Mouse (Mus musculus) thymus, adult 2 months (tissue): ENCODE measurements around the gene Ccdc17. TPM values are rescaled to one million over a fixed set of nuclear protein-coding genes. Genes with fewer than 3 reads are reported as not detected.

Experiments
- DNase-seq: peaks from one replicate; pipeline ENCODE4 v3.0.0; 2021
- H3K27ac ChIP-seq: fragments of 200-500 bp; 2 replicates; pipeline ENCODE4 v1.5.1; 2012; ENCODE audit warnings: low read length, control low read depth; ENCODE audit not compliant: control insufficient read depth, insufficient read depth
- H3K27me3 ChIP-seq: fragments of 200-500 bp; 2 replicates; pipeline ENCODE4 v1.6.1; 2012; ENCODE audit warnings: mild to moderate bottlenecking, low read length, moderate library complexity, mixed read lengths; ENCODE audit not compliant: control insufficient read depth, insufficient read depth
- H3K36me3 ChIP-seq: fragments of 200-500 bp; 2 replicates; pipeline ENCODE4 v1.6.1; 2012; ENCODE audit warnings: mild to moderate bottlenecking, low read length, moderate library complexity; ENCODE audit not compliant: control insufficient read depth, insufficient read depth
- H3K4me1 ChIP-seq: fragments of 200-500 bp; replicated peaks from 2 replicates; pipeline ENCODE4 v1.6.1; 2012; ENCODE audit warnings: low read length; ENCODE audit not compliant: control insufficient read depth, insufficient read depth
- H3K4me3 ChIP-seq: fragments of 200-500 bp; 2 replicates; pipeline ENCODE4 v1.5.1; 2012; ENCODE audit warnings: mild to moderate bottlenecking, low read length, control low read depth, moderate library complexity; ENCODE audit not compliant: control insufficient read depth, insufficient read depth
- CTCF ChIP-seq: fragments of 200-500 bp; IDR thresholded peaks from 2 replicates; pipeline ENCODE4 v1.5.1; 2012; ENCODE audit warnings: mild to moderate bottlenecking, control low read depth, low read length, moderate library complexity, borderline replicate concordance; ENCODE audit not compliant: control insufficient read depth, poor library complexity, insufficient read depth; ENCODE audit errors: extremely low read depth
- POLR2A ChIP-seq: fragments of 200-500 bp; IDR thresholded peaks from 2 replicates; pipeline ENCODE4 v1.6.1; 2012; ENCODE audit warnings: mild to moderate bottlenecking, low read length, control low read depth, moderate library complexity; ENCODE audit not compliant: control insufficient read depth, poor library complexity, insufficient read depth; ENCODE audit errors: extremely low read depth
- WGBS: fragments of 180-500 bp; shearing (Covaris S2); methylation state at CpG from one replicate; pipeline ENCODE4 v1.1.7; 2018; 5-methylcytosine and 5-hydroxymethylcytosine counted together
- polyA plus RNA-seq: library from polyadenylated mRNA; depleted of rRNA; stranded (reverse); fragments of >200 nt; gene quantifications from 2 replicates; pipeline ENCODE4 v1.2.3, GENCODE M21; 2012; rRNA removed

Ccdc17 gene
- 7.3 and 9.9 TPM in 2 replicates for polyA plus RNA-seq

DNA sequence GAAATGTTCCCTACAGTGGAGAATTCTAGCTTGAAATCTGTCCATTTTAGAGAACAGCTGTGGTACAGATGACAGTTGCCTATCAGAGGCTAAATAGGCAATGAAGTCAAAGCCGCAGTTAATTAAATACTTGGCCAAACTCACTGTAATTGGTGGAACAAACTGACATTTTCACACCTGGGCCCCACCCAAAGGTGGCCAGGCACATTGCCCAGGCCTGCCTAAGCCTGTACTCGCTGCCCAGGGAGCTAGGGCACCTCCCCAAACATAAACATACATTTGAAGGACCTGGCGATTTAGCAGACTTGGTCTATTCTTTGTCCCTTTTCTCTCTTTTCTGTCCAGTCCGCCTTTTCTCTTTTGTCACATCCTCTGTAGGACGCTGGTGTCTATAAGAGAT is at the start of gene Ccdc17:
Gene Ccdc17 (plus strand): TSS at position 276 of the 400 bp plus-strand sequence.
- no peak for TF ChIP-seq POLR2A
- no peak for TF ChIP-seq CTCF
- whole genome bisulfite sequencing: 49% methylated on average over 5 of the region's 5 CpGs
- no peak within 1 kb of the TSS for H3K27ac ChIP-seq
- no peak for DNase-seq
- H3K27me3 ChIP-seq: no peaks in the 10 kb centered on the region
- H3K4me3 ChIP-seq: peak within 1 kb of the TSS; percentile 47
- H3K36me3 ChIP-seq: peaks cover 42% of the 10 kb centered on the region
- H3K4me1 ChIP-seq: peaks cover 14% of the 10 kb centered on the region

DNA sequence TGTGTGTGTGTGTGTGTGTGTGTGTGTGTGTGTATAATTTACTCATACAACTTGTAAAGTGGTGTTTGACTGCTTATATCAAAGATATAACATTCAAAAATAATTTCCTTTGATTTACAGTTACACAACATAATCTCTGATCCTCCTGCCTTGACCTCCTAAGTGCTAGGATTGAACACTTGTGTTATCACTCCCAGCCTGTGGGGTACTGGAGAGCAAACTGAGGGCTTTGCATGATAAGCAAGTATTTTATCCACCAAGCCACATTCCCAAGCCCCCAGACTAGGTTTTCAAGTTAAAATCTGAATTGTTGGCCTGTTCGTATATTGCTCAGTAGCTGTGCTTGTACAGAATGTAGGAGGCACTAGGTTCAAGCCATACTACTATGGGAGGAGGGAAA is 46.0 kb upstream of the Ccdc17 start:
- no peaks in the 10 kb centered on the region for H3K27me3 ChIP-seq
- WGBS: 100% methylated on average over 1 of the region's 1 CpGs

DNA sequence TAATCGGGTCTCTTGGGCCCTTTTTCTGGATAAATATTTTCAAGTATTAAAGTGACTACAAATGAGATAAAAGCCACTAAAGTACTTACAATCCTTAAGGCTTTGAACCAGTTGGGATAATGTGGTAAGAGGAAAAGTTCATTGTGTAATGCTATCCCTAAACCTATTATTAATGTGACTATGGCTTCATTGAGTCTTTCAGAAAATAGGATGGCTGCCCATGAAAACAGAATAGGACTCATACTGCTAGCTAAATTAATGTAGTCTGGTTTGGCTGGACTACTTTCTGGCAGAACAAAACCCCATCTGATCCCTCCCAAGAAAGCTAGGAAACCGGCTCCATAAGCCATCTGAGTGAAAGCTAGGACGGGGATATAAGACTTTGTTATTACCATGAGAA is 43.4 kb upstream of the Ccdc17 start:
- no peak overlapping the region for H3K4me3 ChIP-seq
- whole genome bisulfite sequencing: 93% methylated on average over 3 of the region's 3 CpGs
- peaks cover 6% of the 10 kb centered on the region; the same call in 1 of the 2 replicates for H3K36me3 ChIP-seq
- no peaks in the 10 kb centered on the region for H3K27me3 ChIP-seq
- DNase-seq: no peak
- no peak for TF ChIP-seq CTCF
- no peak for TF ChIP-seq POLR2A
- no peak overlapping the region for H3K27ac ChIP-seq
- H3K4me1 ChIP-seq: no peaks in the 10 kb centered on the region

More for the DNA sequence above, 46.0 kb upstream of the Ccdc17 start:
- DNase-seq: no peak
- TF ChIP-seq CTCF (no peak), POLR2A (no peak)
- Histone ChIP-seq H3K36me3 (peaks cover 6% of the 10 kb centered on the region; the same call in 1 of the 2 replicates), H3K4me1 (no peaks in the 10 kb centered on the region), H3K27ac (no peak overlapping the region), H3K4me3 (no peak overlapping the region)

DNA sequence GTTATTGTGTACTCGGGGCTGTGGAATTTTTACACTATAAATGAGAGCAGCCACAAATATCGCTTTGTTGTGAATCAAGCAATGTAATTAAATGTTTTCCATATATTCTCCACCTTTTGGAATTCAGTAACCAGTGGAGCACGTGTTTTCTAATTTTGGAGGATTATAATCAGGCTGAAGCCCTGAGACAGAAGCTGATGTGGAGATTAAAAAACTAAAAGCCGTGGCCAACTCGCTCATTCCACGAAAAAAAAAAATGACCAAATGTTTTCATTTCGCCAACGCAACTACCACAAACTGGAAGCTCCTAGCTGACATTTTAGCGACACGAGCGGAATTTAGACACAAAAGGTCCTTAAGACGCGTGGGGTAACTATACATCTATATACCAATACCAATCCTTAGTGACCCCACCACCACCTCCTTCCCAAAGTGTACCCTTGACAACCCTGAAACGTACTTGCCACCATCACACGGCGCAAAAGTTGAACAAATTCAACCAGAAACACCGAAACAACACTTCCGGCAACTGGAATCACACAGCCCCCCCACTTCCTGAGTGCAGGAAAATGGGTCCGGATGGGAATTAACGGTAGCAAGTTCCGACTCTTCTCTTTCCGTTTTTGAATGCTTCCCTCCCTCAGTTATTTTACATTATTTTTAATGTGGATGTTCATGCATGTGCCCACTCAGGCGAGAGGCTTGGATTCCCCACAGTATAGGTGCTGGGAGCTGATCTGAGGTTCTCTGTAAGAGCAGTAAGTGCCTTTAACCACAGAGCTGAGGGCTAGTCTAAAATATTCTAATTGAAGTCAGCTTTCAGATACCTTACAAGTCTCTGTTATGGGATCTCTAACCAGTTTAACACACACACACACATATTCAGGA is 40.8 kb upstream of the Ccdc17 start, which contains the start of gene Tmem69:
Gene Tmem69 (minus strand): TSS at position 524 of the 888 bp plus-strand sequence.
- no peaks in the 10 kb centered on the region for H3K4me1 ChIP-seq
- 3% methylated on average over 23 of the region's 23 CpGs for WGBS
- peak within 1 kb of the TSS; percentile 68 for H3K4me3 ChIP-seq
- peaks cover 6% of the 10 kb centered on the region; the same call in 1 of the 2 replicates for H3K36me3 ChIP-seq
- H3K27ac ChIP-seq: peak within 1 kb of the TSS; percentile 96
- no peaks in the 10 kb centered on the region for H3K27me3 ChIP-seq
- DNase-seq: peak; percentile 77
- no peak for TF ChIP-seq CTCF
- 0 out of 2 replicates have a peak, but pooled peaks have one; percentile 31 for TF ChIP-seq POLR2A

DNA sequence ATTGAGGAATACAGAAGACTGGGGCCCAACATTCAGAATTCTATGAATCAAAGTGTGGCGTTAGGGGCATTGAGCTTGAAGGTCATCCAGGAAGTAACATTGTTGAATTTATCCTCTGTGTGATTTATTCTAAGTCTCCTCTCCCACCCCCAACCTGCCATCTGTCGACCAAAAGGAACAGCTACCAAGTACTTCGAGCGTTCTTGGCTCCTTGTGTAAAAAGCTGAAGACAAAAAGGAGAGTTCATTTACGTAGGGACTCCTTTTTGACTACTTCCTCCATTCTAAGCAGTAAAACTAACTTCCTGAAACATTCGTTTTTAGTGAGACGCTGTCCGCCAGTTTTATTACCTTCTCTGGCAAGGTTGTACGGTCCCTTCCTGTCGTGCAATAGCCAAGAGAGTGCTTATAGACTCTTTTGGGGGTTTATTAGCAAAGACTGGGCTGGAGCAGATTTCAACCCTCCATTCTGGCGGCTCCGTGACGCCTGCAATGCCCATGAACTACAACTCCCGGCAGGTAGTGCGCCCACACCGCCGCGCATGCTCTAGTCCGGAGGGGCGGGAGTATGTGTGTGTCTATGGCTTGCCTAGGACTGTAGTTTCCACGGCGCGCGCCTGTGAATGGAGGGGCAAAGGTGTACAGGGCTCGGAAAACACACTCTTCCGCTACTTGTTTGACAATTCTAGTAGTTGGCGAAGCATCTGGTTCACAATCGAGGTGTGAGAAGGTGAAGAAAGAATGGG is 39.7 kb upstream of the Ccdc17 start:
- peak; percentile 75; the same call in 1 of the 2 replicates for TF ChIP-seq POLR2A
- no peak for TF ChIP-seq CTCF
- H3K36me3 ChIP-seq: peaks cover 6% of the 10 kb centered on the region; the same call in 1 of the 2 replicates
- H3K27ac ChIP-seq: peak overlapping the region; percentile 96
- no peaks in the 10 kb centered on the region for H3K27me3 ChIP-seq
- peak overlapping the region; percentile 68 for H3K4me3 ChIP-seq
- WGBS: under 1% methylated on average over 28 of the region's 28 CpGs
- H3K4me1 ChIP-seq: 0 out of 2 replicates have a peak, but pooled peaks cover 2% of the 10 kb centered on the region
- DNase-seq: peak; percentile 93

DNA sequence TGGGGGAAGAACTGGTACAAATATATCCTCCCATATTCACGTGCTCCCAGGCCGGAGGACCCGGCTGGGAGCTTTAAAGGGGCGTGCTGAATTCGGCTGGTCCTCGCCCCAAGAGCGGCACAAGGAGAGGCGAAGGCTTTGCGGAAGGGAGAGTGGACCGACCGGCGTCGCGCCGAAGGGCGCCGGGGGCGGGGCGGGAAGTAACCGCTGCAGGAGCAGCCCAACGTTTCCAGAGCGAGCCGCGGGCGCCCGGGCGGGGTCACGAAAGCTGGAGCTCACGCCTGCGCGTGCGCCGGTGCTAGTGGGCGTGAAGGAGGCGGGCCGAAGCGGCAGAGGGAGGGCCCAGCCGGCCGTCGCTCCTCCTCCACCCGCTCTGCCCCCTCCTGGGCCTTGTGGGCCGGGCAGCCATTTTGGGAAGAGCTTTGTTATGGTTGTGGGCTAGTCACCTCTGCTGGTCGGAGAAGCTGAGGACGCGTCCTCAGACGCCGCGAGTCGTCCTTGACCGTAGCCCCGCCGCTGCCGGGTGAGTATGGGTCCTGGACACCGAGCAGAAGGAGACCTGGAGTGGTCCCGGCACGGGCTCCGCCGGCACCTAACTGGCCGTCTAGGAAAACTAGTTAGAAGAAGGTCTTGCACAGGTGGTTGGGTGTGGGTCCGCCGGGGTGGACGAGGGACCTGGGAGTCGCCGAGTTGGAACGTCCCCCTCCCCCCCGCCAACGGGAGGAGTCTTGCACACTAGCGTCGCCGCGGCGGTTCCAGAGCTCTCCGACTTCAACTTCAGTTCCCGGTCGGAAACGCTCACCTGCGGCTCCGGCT is 38.9 kb upstream of the Ccdc17 start, which contains the start of gene Gpbp1l1:
Gene Gpbp1l1 (plus strand): TSS at position 353 of the 816 bp plus-strand sequence.
- peaks cover 6% of the 10 kb centered on the region; the same call in 1 of the 2 replicates for H3K36me3 ChIP-seq
- H3K4me1 ChIP-seq: 0 out of 2 replicates have a peak, but pooled peaks cover 2% of the 10 kb centered on the region
- peak within 1 kb of the TSS; percentile 96 for H3K27ac ChIP-seq
- no peaks in the 10 kb centered on the region for H3K27me3 ChIP-seq
- TF ChIP-seq CTCF (peak; percentile 55; the same call in 1 of the 2 replicates), POLR2A (peak; percentile 92; the same call in 1 of the 2 replicates)
- peak within 1 kb of the TSS; percentile 80 for H3K4me3 ChIP-seq
- peak; percentile 98 for DNase-seq
- under 1% methylated on average over 78 of the region's 78 CpGs for WGBS
